In the genomic region with DNA sequence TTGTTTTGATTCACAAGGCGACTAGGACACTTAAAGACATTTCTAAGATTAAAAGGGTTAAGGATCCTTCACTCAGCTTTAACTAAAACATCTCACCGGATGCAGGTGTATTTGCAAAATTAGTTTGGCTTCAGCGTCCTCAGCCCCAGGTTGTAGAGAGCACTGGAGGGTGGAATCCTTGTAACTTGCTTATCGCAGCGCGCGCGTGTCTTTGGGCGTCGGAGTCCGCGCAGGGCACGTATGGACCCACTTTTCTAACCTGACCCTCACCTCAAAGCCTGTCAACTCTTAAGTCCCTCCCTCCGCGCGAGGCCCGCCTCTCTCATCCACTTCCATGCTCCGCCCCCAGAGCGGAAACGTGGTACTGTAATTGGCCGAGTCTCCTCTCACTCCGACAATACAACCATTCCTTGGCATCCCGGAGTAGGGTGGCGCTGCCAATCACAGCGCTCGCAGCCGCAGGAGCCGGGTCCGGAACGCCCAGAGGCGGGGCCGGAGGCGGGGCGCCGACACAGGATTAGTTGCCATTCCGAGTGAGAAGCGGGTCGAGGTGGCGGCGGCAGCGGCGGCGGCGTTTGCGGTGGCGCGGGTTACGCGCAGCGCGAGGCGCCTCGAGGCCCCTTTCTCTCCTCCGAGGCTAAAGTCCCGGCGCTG, we compare ENCODE assay signal across 7 mouse cellular contexts. TPM values are rescaled to one million over a fixed set of nuclear protein-coding genes. Genes with fewer than 3 reads are reported as not detected.
DNase-seq lines count a peak whose midpoint lies in the region; ATAC-seq lines count a peak whose summit lies in the region.

No protein-coding gene starts in this region.

- H3K4me2 ChIP-seq in embryonic facial prominence, embryonic 12.5 days (replicated peaks): peak overlapping the region; percentile 56
- H3K4me2 ChIP-seq in limb, embryonic 11.5 days (ENCODE audit: low read depth, severe bottlenecking): peak overlapping the region; percentile 68
- peak overlapping the region; percentile 76 for H3K4me2 ChIP-seq in midbrain, embryonic 14.5 days (ENCODE audit: low read length)

- H3K4me1 ChIP-seq in embryonic facial prominence, embryonic 12.5 days: peaks cover 17% of the 10 kb centered on the region
- peaks cover 7% of the 10 kb centered on the region; the same call in 1 of the 2 replicates for H3K4me1 ChIP-seq in limb, embryonic 11.5 days (ENCODE audit: control insufficient read depth, insufficient read depth, low read length)
- H3K4me1 ChIP-seq in midbrain, embryonic 14.5 days (ENCODE audit: control insufficient read depth, insufficient read depth, low read length): 0 out of 2 replicates have a peak, but pooled peaks cover 17% of the 10 kb centered on the region

- no peaks in the 10 kb centered on the region for H3K9me3 ChIP-seq in embryonic facial prominence, embryonic 12.5 days
- no peaks in the 10 kb centered on the region for H3K9me3 ChIP-seq in limb, embryonic 11.5 days (ENCODE audit: control insufficient read depth, low read length)
- H3K9me3 ChIP-seq in midbrain, embryonic 14.5 days (ENCODE audit: control insufficient read depth, low read length): no peaks in the 10 kb centered on the region

- peak overlapping the region; percentile 98 for H3K9ac ChIP-seq in embryonic facial prominence, embryonic 12.5 days
- H3K9ac ChIP-seq in limb, embryonic 11.5 days (ENCODE audit: low read length): peak overlapping the region; percentile 98
- H3K9ac ChIP-seq in midbrain, embryonic 14.5 days (replicated peaks; ENCODE audit: low read length): peak overlapping the region; percentile 96

- H3K27me3 ChIP-seq in embryonic facial prominence, embryonic 12.5 days: no peaks in the 10 kb centered on the region
- H3K27me3 ChIP-seq in limb, embryonic 11.5 days (ENCODE audit: control insufficient read depth, insufficient read depth, low read length): no peaks in the 10 kb centered on the region
- H3K27me3 ChIP-seq in midbrain, embryonic 14.5 days (ENCODE audit: control insufficient read depth, insufficient read depth, low read length): no peaks in the 10 kb centered on the region

- peak; percentile 99 for ATAC-seq in embryonic facial prominence, embryonic 12.5 days (ENCODE audit: insufficient number of reproducible peaks, insufficient read depth, low FRiP score, low TSS enrichment)
- ATAC-seq in limb, embryonic 11.5 days (ENCODE audit: insufficient number of reproducible peaks, low FRiP score, low TSS enrichment, low read depth): peak; percentile 99
- ATAC-seq in midbrain, embryonic 14.5 days (ENCODE audit: low FRiP score, low TSS enrichment): peak; percentile 98

- peak overlapping the region; percentile 98 for H3K27ac ChIP-seq in embryonic facial prominence, embryonic 12.5 days
- peak overlapping the region; percentile 97 for H3K27ac ChIP-seq in limb, embryonic 11.5 days (replicated peaks; ENCODE audit: low read depth, low read length)
- peak overlapping the region; percentile 99 for H3K27ac ChIP-seq in midbrain, embryonic 14.5 days (replicated peaks; ENCODE audit: low read depth, low read length)

- H3K36me3 ChIP-seq in embryonic facial prominence, embryonic 12.5 days: no peaks in the 10 kb centered on the region
- H3K36me3 ChIP-seq in limb, embryonic 11.5 days (ENCODE audit: control insufficient read depth, insufficient read depth, low read length): no peaks in the 10 kb centered on the region
- H3K36me3 ChIP-seq in midbrain, embryonic 14.5 days (ENCODE audit: control insufficient read depth, insufficient read depth, low read length): no peaks in the 10 kb centered on the region

- H3K4me3 ChIP-seq in embryonic facial prominence, embryonic 12.5 days: peak overlapping the region; percentile 93
- peak overlapping the region; percentile 83 for H3K4me3 ChIP-seq in limb, embryonic 11.5 days (ENCODE audit: low read depth, low read length)
- peak overlapping the region; percentile 86 for H3K4me3 ChIP-seq in midbrain, embryonic 14.5 days (replicated peaks; ENCODE audit: low read depth, low read length)

- DNase-seq in adrenal gland, postnatal 25 days: peak; percentile 98
- DNase-seq in heart, adult 11 months: peak; percentile 100
- DNase-seq in kidney, adult 18-20 months: peak; percentile 99
- DNase-seq in limb, embryonic 11.5 days (ENCODE audit: low spot score): peak; percentile 99
- DNase-seq in midbrain, embryonic 14.5 days: peak; percentile 99
- DNase-seq in spleen, adult 18-20 months: peak; percentile 98

- WGBS in embryonic facial prominence, embryonic 12.5 days: under 1% methylated on average over 53 of the region's 56 CpGs
- under 1% methylated on average over 49 of the region's 56 CpGs for WGBS in limb, embryonic 11.5 days
- WGBS in midbrain, embryonic 14.5 days: under 1% methylated on average over 56 of the region's 56 CpGs

RNA-seq across cellular contexts. Expression of a gene that starts 0.4 kb away (rescaled TPM):
- 25.2 and 29.4 TPM in 2 replicates for total RNA-seq in adrenal gland, postnatal 25 days (2021)
- 14.5 and 15.9 TPM in 2 replicates for polyA plus RNA-seq in embryonic facial prominence, embryonic 12.5 days (2016; fragmentation: Nextera tagmentation; extraction: Ambion mirVana)
- 24.4 and 29.3 TPM in 2 replicates for polyA plus RNA-seq in limb, embryonic 11.5 days (2014; fragmentation: Nextera tagmentation; extraction: Ambion mirVana)
- 14.1 and 15.1 TPM in 2 replicates for polyA plus RNA-seq in midbrain, embryonic 14.5 days (2014; fragmentation: Nextera tagmentation; extraction: Ambion mirVana)

Comparison
In these comparisons a context has a peak if more than half of its experiments do, and no peak if none do; other contexts are left out.
1. Peak in every context shown above with its lines: DNase-seq, ATAC-seq, H3K4me3 ChIP-seq and H3K27ac ChIP-seq.